ENCODE assay signal across 7 mouse cellular contexts in the genomic region with DNA sequence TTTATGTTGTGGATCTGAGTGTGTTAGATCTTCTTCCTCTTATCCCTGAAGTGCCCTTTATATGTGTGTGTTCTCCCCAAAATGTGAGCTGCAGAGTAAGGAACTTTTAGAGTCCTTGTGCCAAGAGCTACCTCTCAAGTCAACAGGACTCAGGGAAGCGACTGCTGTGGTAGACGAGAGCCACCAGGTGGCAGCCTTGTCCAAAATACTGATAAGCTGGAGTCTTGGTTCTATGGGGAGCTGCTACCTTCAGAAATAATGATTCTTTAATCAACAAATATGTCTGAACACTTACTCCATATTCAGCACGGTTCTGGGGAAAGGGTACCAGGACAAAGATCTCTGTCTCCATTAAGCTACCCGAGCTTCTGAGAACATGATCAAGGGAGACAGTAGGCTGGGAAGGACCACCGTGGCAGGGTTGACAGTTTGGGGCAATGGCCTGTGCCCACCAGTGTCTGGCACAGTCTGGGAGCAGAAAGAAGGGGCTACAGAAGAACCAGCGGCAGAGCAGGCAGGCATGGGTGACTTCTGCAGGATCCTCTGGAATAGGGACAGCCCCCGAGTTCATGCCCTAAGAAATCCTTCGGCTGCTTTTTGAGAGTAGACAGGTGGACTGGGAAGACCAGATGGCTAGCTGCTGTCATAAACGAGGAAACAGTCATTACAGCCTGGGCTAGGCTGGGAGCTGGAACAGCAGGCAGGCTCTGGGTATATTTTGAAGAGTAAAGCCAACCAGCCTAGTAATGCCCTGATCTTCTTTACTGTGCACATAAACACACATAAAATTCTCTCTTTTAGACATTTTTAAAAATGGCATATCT.
DNase-seq lines count a peak whose midpoint lies in the region.

No protein-coding gene starts in this region.

- DNase-seq in CD4-positive helper T cell, adult 2 months (ENCODE audit: low read depth, low spot score), result peak; percentile 53
- peak; percentile 59 for DNase-seq in Muller cell, postnatal 12 days (ENCODE audit: inconsistent ontology term)
- peak; percentile 75 for DNase-seq in cerebellum, adult 8-10 months
- peak; percentile 36 to 62 for DNase-seq in frontal cortex, postnatal 14 days (ENCODE audit: low spot score in 2 of 2)
- peak; percentile 82 for DNase-seq in kidney, adult 9 months
- peak; percentile 63 to 76 for DNase-seq in lung, adult 18-20 months
- DNase-seq in right cerebral cortex, postnatal 14 days, result peak; percentile 62

Comparison
In these comparisons a context has a peak if more than half of its experiments do, and no peak if none do; other contexts are left out.
1. Peak in every context shown above with its lines: DNase-seq.